Mouse (Mus musculus): ENCODE measurements around the gene Ctdsp1.
"Not testable (repeated sequence)": the region's sequence is repeated elsewhere in the genome, so short reads cannot be mapped to it uniquely, and the experiment has no call there.

Gene Ctdsp1

DNA sequence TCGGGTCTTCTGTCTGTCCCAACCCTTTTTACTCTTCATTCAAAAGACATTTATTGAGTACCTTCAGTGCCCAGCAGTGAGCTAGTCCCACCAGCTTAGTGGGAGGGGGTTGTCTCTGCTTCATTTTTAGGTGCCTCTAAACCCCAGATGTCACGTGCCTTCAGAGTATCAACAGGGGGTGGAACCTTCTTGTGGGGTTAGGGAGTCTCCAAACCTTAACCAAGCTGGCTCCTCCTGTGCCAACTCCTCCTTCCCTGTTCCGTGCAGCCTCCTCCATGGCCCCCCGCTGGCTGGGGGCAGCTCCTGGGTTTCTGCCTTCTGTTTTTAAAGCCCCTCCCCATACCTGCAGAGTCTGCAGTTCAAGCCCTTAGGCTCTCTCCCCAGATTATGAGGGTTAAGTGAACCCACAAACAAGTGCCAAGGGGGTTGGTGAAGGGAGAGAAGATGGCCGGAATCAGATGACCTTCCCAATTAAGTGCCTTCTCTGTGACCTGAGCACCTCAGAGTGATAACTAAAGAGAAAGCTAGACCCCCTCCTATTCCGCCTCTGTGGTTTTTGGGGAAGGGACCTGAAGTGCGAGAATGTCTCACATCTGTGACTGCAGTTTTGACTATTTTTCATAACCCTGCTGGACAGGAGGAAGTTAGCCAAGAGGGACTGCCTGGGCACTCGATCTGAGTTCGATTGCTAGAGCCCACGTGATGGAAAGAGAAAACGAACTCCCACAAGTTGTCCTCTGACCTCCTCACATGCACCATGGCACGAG is 5.3 kb downstream of the Ctdsp1 start:
- not testable (repeated sequence) for DNase-seq (ENCODE audit: low spot score)

- peak; percentile 99 for DNase-seq (ENCODE audit: low spot score)
Measured at GRCm38 (mm10) chr1:74397268-74397918, 6.1 kb downstream of the Ctdsp1 start.

DNA sequence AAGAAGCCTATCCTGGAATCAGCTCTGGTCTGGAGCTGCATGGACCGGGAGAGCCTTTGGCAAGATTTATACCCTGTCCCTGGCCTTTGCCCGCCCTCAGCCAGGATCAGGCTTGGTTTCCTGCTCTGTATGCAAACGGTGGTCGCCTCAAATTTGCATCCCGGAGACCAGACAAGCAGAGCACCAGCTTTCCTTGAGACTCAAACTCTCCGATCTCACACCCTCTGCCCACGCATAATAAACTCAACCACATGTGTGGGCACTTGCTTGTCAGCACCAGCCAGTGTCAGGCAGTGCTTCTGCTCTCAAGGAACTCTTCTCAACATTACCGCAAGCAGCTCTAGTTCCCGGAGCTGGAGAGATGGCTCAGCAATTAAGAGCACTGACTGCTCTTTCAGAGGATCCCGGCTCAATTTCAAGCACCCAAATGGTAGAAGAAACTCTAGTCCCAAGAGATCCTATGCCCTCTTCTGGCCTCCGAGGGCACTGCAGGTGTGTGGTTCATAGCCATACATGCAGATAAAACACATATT is 6.7 kb downstream of the Ctdsp1 start:
- DNase-seq (ENCODE audit: low spot score): peak; percentile 85

DNA sequence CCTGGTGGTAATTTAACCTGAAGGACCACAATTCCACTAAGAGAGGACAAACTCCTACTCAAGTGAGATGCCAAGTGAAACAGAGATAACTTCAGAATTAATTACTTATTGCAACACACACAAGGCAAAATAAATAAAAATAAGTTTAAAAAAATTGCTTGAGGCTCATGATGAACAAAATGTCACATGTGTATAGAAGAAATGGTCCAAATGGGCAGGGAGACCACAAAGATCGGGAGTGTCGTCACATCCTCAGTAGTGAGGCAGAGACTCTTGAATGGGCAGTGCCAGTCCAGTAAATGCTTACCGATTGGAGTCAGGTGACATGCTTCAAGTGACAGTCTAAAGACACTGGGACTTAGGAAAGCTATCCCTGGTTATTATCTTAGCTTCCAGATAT is 9.2 kb downstream of the Ctdsp1 start:
- no peak for DNase-seq (ENCODE audit: low spot score)

GRCm38 (mm10) chr1:74401015-74401702 is 9.8 kb downstream of the Ctdsp1 start:
- DNase-seq (ENCODE audit: low spot score): no peak

GRCm38 (mm10) chr1:74404206-74404605 is 12.9 kb downstream of the Ctdsp1 start:
- DNase-seq (ENCODE audit: low spot score): no peak

GRCm38 (mm10) chr1:74408589-74409504 is 17.5 kb downstream of the Ctdsp1 start, which contains the start of gene Vil1:
TSS of gene Vil1 (plus strand) at chr1:74409376.
- DNase-seq (ENCODE audit: low spot score): no peak

DNA sequence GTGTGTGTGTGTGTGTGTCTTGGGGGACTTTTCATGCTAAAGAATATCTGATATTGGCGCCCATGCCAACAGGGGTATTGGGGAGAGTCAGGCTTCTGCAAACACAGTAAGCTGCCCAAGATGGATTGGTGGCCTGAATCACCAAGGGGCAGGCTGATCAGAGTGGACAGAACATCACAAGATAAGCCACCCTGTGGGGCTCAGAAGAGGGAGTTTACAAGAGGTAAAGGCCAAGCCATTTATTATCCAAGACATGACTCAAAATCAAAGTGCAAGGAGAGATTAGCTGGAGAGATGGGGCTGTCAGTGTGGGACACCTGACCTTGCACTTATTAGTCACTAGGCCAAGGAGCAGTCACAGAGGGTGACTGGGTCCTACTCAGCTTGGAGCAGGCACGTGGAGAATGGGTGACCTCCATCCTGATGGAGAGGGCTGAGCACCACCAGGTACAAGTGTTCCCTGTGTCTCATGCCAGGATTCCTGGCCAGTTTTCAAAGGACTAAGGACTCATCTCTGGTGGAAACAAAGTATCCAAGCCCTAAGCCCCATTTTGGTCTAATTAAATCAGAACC is 20.5 kb downstream of the Ctdsp1 start:
- no peak for DNase-seq (ENCODE audit: low spot score)

DNA sequence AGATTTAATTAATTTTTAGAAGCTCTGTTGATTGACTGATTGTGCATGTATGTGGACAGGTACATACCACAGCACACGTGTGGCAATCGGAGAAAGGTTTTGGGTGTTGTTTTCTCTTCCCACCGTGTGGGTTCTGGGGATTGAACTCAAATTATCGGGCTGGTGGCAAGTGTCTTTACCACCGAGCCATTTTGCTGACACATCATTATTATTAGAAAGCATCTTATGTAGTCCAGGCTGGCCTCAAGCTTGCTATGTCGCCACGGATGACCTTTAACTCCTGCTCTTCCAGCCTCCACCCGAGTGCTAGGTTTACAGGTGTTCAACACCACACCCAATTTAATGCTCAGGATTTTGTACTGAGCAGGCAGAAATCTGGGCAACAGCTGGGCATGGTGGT is 21.4 kb downstream of the Ctdsp1 start:
- DNase-seq (ENCODE audit: low spot score): no peak

- peak; percentile 46 for DNase-seq (ENCODE audit: low spot score)
Measured at GRCm38 (mm10) chr1:74415143-74415542, 23.8 kb downstream of the Ctdsp1 start.

- no peak for DNase-seq (ENCODE audit: low spot score)
Measured at GRCm38 (mm10) chr1:74418747-74419439, 27.6 kb downstream of the Ctdsp1 start.

- DNase-seq (ENCODE audit: low spot score): no peak
Measured at GRCm38 (mm10) chr1:74419440-74419794, 28.1 kb downstream of the Ctdsp1 start.

- DNase-seq (ENCODE audit: low spot score): peak; percentile 46
Measured at GRCm38 (mm10) chr1:74423147-74423546, 31.8 kb downstream of the Ctdsp1 start.

DNA sequence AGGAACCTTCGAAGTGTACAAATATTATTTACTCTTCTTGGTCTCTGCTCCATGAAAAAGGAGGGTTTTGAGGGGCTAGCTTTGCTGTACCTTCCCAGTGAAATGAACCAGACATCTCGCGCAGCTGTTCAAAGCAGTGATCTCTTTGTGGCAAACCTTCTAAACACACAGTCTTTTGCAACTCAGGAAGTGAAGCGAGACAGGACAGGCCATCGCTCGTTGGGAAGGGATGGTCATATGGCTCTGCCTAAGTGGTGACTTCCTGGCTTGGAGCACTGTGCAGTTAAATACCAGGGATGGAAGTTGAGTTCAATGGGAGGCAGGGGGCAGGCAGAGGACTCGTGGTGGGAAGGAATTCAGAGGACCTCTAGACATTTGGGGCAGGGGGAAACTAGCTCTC is 34.5 kb downstream of the Ctdsp1 start:
- no peak for DNase-seq (ENCODE audit: low spot score)

- no peak for DNase-seq (ENCODE audit: low spot score)
Measured at GRCm38 (mm10) chr1:74433220-74433619, 41.9 kb downstream of the Ctdsp1 start.

DNA sequence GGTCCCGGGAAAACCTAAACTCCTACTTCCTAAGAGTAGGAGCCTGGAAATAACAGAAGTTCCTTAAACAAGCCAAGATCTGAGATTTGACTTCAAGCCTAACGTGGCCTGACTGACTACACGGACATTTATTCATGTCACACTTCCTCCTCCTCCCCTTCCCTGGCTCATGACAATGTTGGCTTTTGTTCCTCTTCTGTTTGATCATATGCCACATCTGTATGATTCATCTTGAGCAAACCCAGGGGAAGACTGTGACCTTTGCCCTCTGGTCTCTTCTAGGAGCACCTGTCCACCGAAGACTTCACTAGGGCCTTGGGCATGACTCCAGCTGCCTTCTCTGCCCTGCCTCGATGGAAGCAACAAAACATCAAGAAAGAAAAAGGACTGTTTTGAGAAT is 43.3 kb downstream of the Ctdsp1 start:
- no peak for DNase-seq (ENCODE audit: low spot score)

- DNase-seq (ENCODE audit: low spot score): no peak
Measured at GRCm38 (mm10) chr1:74435563-74435962, 44.3 kb downstream of the Ctdsp1 start.

DNA sequence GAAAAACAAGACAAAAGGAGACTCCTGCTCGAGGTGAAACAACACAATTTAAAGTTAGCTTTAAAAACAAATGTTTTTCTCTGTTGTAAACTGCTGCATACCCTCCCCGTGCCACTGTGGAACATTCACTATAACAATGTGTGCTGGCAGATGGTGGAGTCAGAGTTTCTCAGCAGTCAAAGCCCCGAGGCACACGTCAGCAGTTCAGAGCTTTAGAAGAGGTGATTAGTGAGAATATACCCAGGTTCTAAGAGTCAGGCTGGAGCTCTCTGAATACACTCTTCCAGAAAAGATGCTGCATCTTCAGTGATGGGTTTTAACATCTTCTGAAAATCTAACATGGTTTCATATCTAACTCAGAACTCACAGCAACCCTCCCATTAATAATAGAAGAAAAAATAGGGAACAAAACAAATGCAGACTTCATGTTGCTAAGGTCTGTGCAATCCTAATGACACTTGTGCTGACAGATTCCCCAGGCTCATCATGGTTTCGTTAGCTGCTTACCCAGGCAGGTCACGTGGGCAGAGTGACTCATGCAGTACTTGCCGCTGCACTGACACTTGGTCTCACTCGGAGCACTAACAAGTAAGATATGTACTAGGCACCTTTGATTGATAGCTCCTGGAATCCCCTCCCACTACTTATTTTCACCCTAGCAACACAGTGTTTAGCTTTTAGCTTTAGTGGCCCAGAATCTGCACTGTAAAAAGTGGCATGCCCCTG is 46.6 kb downstream of the Ctdsp1 start:
- DNase-seq (ENCODE audit: low spot score): no peak

DNA sequence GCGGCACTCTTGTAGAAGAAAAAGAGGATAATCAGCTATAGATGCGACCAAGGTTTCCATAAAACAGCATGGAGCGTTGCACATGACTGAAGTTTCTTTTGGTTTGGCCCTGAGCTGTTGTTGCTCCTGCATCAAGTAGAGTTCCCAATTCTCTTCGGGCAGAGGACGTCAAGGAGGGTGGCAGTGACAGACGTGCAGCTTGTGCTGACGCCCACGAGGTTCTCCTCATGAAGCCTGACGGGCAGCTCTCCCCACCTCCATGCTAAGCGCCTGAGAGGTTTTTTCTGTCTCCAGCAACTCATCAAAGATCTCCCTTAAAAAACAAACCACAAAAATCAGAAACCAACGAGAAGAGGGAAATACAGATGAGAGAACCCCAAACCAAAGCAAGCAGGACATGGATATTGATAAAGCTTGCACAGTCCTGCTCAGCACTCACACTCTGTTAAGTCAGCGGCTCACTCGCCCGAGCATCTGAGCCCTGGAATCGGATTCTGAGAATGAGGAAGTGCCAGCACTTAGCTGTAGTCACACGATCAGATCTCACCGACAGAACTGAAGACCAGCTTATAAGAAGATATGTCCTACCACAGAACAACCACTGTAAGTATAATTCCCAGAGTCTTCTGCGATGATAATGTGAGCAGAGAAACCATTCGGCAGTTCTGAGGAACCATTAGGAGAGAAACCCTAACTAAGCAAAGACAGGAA is 48.0 kb downstream of the Ctdsp1 start:
- DNase-seq (ENCODE audit: low spot score): no peak
